Mouse (Mus musculus) retina, postnatal 7 days (tissue): ENCODE measurements around the gene Gna14.
A peak's percentile ranks its signal among the peaks of the same experiment; 100 is the strongest.

Source experiments
- DNase-seq: peaks from one replicate; pipeline ENCODE4 v3.0.0-alpha.2; 2012; ENCODE audit warnings: low read depth, low spot score

The Gna14 gene

DNA sequence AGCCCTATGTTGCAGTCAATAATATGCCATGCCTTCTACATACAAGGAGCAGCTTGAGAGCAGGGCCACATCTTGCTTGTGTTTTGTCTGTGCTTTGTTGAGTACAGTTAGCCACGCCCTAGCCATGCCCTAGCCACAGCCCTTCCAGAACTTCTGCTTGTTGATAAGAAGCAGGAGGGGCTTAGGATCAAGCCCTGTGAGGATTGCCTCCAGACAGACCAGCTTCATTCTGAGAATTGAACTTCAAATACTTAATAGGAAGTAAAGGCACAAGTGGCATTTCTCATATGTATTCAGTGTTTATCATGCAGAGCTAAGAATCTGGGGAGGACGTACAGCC is 75.5 kb downstream of the Gna14 start:
- no peak for DNase-seq

- DNase-seq: no peak
Observed at GRCm38 (mm10) chr19:16514201-16514600, 78.6 kb downstream of the Gna14 start.

DNA sequence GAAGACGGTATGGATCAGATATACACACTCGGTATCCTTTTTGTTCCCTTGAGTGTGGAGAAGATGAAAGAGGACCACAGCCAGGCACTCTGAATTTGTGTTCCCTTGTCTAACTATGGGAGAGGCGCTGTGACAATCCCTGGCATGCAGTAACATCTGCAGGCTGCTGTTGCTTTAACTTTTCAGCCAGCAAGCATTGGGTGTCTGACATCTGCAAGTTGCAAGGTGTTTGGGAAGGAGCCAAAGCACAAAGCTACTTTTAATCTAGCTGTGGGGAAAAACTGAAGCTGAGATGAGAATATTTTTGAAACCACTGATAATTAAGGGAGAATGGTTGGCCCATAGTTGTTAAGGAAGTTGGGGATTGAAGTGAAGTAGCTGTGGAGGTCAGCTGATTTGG is 83.0 kb downstream of the Gna14 start:
- no peak for DNase-seq

- no peak for DNase-seq
Observed at GRCm38 (mm10) chr19:16520608-16521007, 85.0 kb downstream of the Gna14 start.

DNA sequence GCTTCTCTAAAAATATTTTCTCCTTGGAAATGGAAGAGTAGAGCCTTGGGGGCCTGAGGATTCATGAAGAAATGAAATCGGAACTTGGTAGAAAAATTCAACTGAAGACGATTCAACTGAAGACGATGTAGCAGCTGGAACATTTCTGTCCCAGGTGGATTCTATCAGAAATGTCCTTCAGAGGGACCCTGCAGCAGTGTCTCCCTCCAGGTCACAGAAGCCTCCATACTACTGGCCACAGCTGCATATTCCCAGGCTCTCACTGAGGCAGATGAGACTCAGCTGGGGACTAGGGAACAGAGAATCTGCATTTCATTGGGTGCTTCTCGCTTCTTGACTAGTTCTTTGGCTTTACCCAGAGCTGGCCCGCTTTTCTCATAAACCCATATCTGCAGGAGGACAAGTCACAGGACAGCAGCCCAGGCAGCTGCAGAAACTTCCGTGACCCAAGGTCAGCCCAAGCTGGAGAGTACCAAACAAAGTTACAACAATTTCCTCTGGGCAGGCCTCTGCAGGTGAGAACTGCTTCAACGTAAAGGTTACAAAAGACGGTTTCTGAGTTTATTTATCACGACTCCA is 90.8 kb downstream of the Gna14 start:
- no peak for DNase-seq

DNA sequence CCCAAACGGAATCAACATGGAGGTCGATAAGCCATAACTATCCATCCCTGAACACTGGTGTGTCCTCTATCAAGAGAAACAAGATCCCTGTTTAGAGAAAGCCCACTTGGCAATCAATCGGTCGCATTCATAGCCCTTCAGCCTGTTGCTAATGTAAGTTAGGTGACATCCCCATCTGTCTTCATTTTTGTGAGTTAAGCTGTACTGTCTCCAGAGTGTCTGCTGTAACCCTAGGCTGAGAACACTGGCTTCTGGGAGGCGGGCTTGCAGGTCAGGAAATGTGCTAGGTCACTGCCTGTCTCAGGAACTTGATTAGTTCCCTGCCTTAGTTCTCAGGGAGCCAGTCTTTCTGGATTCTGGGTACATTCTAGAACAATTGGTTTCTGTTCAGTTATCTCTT is 91.5 kb downstream of the Gna14 start:
- DNase-seq: no peak

GRCm38 (mm10) chr19:16528225-16528828 is 92.8 kb downstream of the Gna14 start:
- no peak for DNase-seq

DNA sequence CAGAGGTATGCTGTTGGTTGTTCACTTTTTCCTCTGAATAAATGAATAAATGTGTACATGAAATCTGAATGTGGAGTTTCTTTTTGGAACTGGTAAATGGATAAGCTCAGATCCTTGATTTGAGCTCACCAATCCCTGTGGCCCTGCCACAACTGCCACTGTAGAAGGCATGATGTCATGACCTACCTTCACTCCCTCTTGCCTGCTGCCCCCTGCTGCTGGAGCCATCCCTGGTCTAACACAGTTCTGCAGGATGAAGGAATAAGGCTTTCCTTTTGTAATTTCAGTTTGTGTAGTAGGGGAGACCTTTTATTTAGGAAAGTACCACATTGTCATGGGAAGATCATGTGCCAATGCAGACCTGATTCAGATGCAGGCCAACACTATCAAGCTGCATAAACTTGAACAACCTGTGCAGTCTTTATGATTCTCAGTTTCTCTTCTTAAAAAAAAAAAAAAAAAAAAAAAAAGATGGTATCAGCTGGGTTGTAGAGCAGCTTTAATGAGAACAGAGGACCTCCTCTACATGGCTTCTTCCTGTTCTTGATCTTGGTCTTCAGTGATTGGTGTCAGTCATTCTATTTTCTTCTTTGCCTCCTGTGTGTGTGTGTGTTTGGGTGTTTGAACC is 93.8 kb downstream of the Gna14 start:
- DNase-seq: no peak

DNA sequence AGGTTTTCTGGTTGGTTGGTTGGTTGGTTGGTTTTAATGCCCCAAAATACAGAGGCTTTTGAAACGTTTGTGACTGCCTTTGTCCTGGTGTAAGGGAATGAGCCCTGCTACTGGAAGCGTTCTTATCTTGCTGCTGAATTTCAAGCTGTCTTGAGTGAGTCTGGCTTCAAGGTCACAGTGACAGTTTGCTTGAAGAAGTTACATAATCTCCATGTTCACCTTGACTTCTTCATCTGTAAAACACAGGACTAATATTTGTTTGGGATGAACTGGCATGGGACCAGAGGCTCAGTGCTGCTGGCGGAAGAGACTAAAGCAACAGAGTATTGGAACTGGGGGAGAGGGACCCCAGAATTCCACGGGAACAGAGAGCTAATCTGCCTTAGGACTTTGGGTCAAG is 94.4 kb downstream of the Gna14 start:
- DNase-seq: no peak

- no peak for DNase-seq
Observed at GRCm38 (mm10) chr19:16534311-16534710, 98.7 kb downstream of the Gna14 start.

DNA sequence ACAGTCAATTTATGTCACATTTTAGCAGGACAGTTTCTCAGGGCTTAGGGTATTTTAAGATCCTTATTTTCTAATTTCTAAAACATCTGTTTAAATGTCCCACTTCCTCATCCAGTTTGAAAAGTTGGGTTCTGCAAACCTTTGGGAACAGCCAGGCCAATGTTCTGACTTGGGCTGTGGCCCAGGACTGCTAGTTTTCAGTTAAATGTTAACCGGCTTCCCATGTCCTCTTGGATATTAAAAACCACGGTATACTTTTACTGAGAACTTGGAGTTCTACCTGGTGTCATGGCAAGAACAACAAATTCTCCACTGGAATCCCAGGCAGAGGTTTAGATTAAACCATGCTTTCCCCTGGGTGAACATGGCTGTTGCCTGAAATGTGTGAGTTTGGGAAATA is 102.9 kb downstream of the Gna14 start:
- no peak for DNase-seq

- DNase-seq: no peak
Observed at GRCm38 (mm10) chr19:16543688-16544087, 108.1 kb downstream of the Gna14 start.

- DNase-seq: no peak
Observed at GRCm38 (mm10) chr19:16556988-16557387, 121.4 kb downstream of the Gna14 start.

GRCm38 (mm10) chr19:16557971-16558370 is 122.4 kb downstream of the Gna14 start:
- DNase-seq: no peak

DNA sequence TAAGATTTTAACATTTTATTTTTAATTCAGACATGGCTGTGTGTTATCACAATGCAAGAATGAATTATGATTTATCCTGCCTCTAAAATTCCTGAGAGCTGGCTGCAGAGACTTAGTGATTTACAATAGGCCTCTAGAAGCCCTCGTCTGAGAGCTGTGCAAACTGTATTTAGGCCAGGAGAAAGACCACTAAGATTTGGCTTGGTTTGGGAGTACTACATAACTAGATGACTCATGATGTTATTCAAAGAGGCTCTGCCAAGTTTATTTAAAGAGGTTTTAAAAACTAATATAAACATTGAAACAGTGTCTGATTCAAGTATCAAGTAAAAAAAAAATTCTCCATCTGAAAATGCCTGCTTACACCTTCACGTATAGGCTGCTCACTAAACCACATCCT is 123.0 kb downstream of the Gna14 start:
- no peak for DNase-seq

- DNase-seq: no peak
Observed at GRCm38 (mm10) chr19:16559243-16559896, 123.8 kb downstream of the Gna14 start.

DNA sequence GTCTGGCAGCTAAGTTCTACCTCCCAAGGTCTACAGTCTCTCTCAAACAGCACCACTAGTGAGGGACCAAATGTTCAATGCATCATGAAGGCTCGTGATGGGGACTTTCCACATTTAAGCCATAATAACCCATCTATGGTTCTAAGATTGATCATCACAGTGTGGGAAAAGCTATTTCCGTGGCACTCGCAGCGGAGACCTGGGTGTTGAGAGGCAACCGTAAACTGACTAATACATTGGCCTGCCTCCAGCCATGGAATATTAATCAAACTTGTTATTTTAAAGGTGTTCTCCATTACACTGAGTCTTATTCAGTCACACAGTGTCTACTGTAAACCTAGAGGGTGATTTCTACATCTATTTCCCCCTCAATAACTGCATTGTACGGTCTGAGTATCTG is 127.1 kb downstream of the Gna14 start:
- no peak for DNase-seq

GRCm38 (mm10) chr19:16576790-16577189 is 141.2 kb downstream of the Gna14 start:
- DNase-seq: no peak

DNA sequence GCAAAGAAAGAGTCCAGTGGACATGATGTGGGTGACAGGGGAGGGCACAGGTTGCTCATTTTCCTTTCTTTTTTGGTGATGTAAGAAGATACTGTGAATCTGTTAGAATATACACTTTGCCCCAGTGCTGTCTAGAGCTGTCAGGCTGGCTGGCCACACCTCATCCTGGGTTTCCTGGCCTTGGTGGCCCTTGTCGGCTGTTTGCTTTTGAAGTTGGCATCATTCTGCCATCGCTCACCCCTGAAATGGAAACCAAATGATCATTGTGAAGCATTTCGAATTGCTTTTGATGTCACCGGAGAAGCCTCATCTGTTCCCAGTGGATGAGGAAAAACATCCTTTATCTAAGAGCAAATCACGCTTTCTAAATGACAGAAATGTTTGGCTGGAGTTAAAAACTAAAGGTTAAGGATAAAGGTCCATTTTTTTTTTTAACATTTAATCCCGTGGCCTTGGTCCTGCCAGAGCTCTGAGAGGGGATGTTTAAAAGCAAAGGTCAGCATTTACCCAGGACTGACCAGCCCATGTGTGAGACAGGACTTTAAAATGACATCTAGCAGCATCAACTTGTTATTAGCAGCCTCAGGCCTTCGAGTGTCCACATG is 144.2 kb downstream of the Gna14 start:
- DNase-seq: no peak

GRCm38 (mm10) chr19:16580501-16580900 is 144.9 kb downstream of the Gna14 start:
- no peak for DNase-seq

DNA sequence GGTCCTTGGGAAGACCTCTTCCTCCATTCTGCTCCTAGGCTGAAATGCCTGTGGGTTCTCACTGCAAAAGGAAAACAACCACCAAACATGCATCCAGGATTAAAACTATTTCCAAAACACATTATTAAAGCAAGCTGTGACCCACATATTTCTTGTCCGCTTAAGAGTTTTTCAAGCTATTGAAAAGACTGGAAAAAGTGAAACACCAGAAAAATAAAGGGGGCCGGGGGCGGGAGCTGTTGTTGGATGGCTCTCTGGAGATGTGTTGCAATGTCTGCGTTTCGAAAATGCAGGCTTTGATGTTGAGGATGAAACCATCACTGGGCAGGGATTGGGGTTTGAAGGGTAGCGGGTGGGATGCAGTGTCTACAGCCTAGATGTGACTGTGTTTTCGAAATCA is 149.0 kb downstream of the Gna14 start:
- DNase-seq: no peak

- peak; percentile 25 for DNase-seq
Observed at GRCm38 (mm10) chr19:16585379-16585778, 149.8 kb downstream of the Gna14 start.
